Mouse (Mus musculus) B cell, adult 67 days (primary cell): ENCODE results near the gene Blmh. TPM values are rescaled to one million over a fixed set of nuclear protein-coding genes. Genes with fewer than 3 reads are reported as not detected.

Experiments used
- total RNA-seq, 2 experiments: library from RNA; stranded (reverse); gene quantifications; 4 replicates each; pipeline ENCODE4 v1.2.4; 2023

The Blmh gene
- total RNA-seq = 10 to 100 TPM; 43.8 to 50.3 TPM

DNA sequence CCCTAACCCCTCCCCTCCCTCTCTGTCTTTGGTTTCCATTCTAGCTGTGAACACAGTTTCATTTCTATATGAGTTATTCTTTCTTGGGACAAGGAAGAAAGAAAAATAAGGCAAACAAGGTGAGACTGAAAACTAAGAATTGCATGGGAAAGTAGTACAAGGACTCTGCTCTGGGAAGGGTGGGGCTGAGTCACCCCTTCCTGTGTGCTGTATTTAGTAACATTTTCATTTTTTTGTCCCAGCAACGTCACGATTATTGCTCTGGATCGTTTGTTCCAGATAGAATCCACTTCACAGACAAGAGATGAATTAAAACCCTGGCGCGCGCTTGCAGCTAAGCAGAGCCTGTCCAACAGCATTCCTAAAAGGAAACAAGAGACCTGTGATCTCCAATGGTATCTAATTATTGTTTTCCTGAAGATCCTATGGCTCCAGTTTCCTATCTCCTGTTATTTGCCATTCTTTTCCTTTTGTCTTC, at the start of gene Blmh:
Blmh (plus strand) TSS at position 51 of the 478 bp plus-strand sequence.

DNA sequence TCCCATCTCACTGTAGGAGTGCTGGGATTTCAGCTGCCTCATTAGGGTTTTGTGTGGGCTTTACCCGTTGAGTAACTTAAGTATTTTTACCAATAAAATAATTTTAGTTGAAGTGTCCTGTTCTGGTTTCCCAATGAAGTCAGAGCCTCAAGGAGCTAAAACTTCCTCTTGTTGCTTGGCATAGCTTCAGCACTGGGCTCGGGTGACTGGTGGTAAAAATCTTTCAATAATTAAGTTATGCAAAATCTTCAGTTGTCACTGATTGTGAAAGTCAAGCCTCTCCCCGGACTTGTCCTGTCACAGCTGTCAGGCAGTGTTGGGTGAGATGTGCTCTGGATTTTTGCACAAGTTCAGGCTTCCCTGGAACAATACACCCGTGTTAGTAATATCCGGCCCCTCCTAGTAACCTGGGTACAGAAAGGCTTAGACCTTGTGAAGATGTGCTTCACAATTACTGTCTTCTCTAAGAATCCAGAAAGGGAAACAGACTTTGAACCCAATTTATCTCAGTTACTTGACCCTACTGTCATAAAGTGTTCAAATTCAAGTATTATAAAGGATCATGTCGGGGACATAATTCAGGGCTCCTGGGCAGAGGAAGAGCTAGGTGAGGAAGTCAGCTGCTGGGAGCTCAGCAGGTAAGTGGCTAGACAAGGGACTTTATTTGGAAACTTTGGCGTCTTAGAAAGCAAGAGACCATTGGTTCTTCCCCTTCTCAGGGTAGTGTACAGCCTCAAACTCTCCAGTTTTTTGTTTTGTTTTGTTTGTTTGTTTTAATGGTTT, 22.8 kb upstream of the Blmh start, which contains the start of gene Tmigd1:
Tmigd1 (plus strand) TSS at position 581 of the 783 bp plus-strand sequence.

DNA sequence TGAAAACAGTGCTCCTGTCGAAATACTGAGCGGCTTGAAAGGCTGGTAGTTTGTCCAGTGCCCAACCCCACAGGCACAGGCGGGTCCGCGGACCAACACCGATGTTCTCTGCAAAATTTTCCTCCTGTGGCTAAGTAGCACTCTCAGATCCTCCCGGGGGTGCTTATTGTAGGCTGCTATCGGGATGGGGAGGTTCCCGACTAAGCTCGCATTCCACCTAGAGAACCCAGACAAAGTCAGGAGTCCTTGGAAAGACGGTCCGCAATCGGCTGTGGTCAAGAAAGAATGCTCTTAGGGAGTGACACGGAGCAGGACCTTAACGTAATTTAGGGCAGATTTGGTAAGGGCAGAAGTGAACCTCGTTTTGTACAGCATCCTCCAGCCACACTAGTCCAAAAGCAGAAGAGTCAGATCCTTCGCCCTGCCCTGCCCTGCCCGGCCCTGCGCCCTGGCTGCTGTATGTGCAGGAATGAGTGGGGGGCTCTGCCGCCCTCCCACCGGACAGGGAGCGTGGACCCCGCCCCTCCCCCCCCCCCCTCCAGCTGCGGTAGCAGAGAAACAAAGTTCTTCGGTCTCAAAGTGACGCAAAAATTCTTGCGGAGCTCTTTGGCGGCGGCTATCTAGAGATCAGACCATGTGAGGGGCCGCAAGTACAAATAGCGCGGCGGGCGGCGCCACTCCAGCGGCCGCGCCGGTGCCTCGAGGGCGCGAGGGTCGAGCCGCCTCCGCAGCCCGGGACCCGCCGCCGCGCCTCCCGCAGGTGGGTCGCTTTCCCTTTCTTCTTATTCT, 73.5 kb downstream of the Blmh start, which contains the start of gene Slc6a4:
Slc6a4 (plus strand) TSS at position 688 of the 789 bp plus-strand sequence.

Other genes starting within 250 kb of the Blmh start
- not detected for gene Trarg1, start 245.0 kb upstream of the Blmh start, total RNA-seq
- gene Gosr1, start 161.2 kb upstream of the Blmh start, total RNA-seq = 10 to 100 TPM; 51.2 to 57.9 TPM
- 1 to 10 TPM; 1.1 to 1.2 TPM for gene Cpd, start 77.8 kb upstream of the Blmh start, total RNA-seq
- gene Tmigd1, start 22.6 kb upstream of the Blmh start, total RNA-seq = not detected
- gene Slc6a4, start 73.8 kb downstream of the Blmh start, total RNA-seq = not detected
- 10 to 100 TPM; 25.5 to 27.9 TPM for gene Nsrp1, start 153.6 kb downstream of the Blmh start, total RNA-seq